In the genomic region with DNA sequence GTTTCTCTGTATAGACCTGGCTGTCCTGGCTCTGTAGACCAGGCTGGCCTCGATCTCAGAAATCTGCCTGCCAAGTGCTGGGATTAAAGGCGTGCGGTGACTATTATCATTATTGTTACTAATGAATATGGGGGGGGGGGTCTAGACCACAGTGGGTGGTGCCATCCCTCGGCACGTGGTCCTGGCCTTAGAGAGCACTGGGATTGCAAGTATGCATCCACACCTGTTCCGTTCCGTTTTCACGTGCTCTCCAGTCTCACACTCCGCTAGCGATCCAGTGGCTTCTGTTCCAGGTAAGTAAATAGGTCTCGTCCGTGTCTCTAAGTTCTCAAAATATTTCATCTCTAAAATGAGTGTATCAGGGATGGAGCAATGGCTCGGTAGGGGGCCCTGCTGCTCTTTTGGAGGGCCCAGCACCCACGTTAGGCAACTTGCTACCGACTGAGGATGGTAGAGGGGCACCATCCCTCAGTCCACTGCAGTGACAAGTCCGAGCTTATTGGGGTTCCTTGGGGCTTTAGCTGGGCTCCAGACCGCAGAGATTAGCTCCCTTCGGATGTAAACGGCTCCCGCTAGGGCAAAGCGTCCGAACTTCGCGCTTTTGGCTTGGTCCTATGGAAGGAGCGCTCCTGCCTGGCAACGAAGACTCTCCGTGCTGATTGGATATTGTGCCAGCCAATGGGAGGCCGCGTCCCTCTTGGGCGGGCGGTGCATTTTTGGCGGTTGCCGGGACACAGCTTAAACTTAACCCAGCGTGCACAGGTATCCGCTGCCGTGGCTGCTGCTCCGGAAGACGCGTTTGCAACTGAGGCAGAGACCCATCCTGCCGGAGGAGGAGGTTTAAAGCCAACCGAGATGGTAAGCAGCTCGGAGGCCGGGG, we compare ENCODE assay signal across 8 mouse cellular contexts. TPM values are rescaled to one million over a fixed set of nuclear protein-coding genes. Genes with fewer than 3 reads are reported as not detected.
DNase-seq lines count a peak whose midpoint lies in the region; ATAC-seq and TF ChIP-seq lines count a peak whose summit lies in the region.

Mns1 (plus strand) TSS at position 190 of the 880 bp plus-strand sequence.

- peaks cover 30% of the 10 kb centered on the region for H3K4me1 ChIP-seq in forebrain, embryonic 10.5 days
- peaks cover 17% of the 10 kb centered on the region for H3K4me1 ChIP-seq in heart, embryonic 15.5 days (replicated peaks)
- peaks cover 15 to 23% of the 10 kb centered on the region in 2 experiments for H3K4me1 ChIP-seq in liver, embryonic 14.5 days (replicated peaks; ENCODE audit: control insufficient read depth in 2 of 2, insufficient read depth in 2 of 2, low read length in 1 of 2)
- H3K4me1 ChIP-seq in neural tube, embryonic 11.5 days (ENCODE audit: control insufficient read depth, insufficient read depth, low read length), result no peaks in the 10 kb centered on the region; the same call in 1 of the 2 replicates
- H3K4me1 ChIP-seq in stomach, postnatal 0 days (replicated peaks; ENCODE audit: control insufficient read depth, insufficient read depth), result no peaks in the 10 kb centered on the region

- peak; percentile 84 to 89 for DNase-seq in CD8-positive naive resting alpha-beta T cell, adult 2 months (ENCODE audit: low read depth in 2 of 2, low spot score in 2 of 2)
- peak; percentile 85 for DNase-seq in c-Kit-positive CD71-negative TER-119-negative erythroid progenitor cells, embryonic 14.5 days (ENCODE audit: low read depth)
- DNase-seq in forebrain, embryonic 10.5 days (ENCODE audit: extremely low spot score, low spot score), result peak; percentile 96
- DNase-seq in kidney, postnatal 25 days, result peak; percentile 94 to 97
- DNase-seq in liver, embryonic 14.5 days (ENCODE audit: low read depth in 3 of 3, low spot score in 3 of 3), result peak; percentile 95 to 96 (median 96)
- DNase-seq in neural tube, embryonic 11.5 days (ENCODE audit: low spot score), result peak; percentile 95
- DNase-seq in stomach, postnatal 0 days (ENCODE audit: low spot score), result peak; percentile 95

- no peaks in the 10 kb centered on the region for H3K9me3 ChIP-seq in forebrain, embryonic 10.5 days
- H3K9me3 ChIP-seq in heart, embryonic 15.5 days (replicated peaks), result no peaks in the 10 kb centered on the region
- H3K9me3 ChIP-seq in liver, embryonic 14.5 days (ENCODE audit: control insufficient read depth, low read length), result no peaks in the 10 kb centered on the region
- no peaks in the 10 kb centered on the region for H3K9me3 ChIP-seq in neural tube, embryonic 11.5 days (ENCODE audit: control insufficient read depth, low read length)
- no peaks in the 10 kb centered on the region for H3K9me3 ChIP-seq in stomach, postnatal 0 days (ENCODE audit: control insufficient read depth, low read length)

- peak; percentile 97 for ATAC-seq in heart, embryonic 15.5 days (replicated peaks; ENCODE audit: insufficient number of reproducible peaks, insufficient read depth, low FRiP score, low read depth)
- ATAC-seq in liver, embryonic 14.5 days (ENCODE audit: insufficient read depth), result peak; percentile 88
- ATAC-seq in neural tube, embryonic 11.5 days (ENCODE audit: insufficient read depth, low FRiP score, low TSS enrichment), result peak; percentile 98
- ATAC-seq in stomach, postnatal 0 days (ENCODE audit: low FRiP score, low TSS enrichment), result peak; percentile 98

- peak; percentile 65 for TF ChIP-seq EP300 in liver, embryonic 14.5 days (IDR thresholded peaks at IDR 0.05; ENCODE audit: low read depth)
- TF ChIP-seq EP300 in stomach, postnatal 0 days (optimal IDR thresholded peaks at IDR 0.05), result no peak

- peak within 1 kb of the TSS; percentile 59 for H3K4me3 ChIP-seq in forebrain, embryonic 10.5 days
- H3K4me3 ChIP-seq in heart, embryonic 15.5 days, result peak within 1 kb of the TSS; percentile 63
- H3K4me3 ChIP-seq in liver, embryonic 14.5 days (ENCODE audit: insufficient read depth in 1 of 2, low read depth in 2 of 2, low read length in 2 of 2), result peak within 1 kb of the TSS; percentile 85 to 97
- peak within 1 kb of the TSS; percentile 58 for H3K4me3 ChIP-seq in neural tube, embryonic 11.5 days (ENCODE audit: low read depth, low read length)
- H3K4me3 ChIP-seq in stomach, postnatal 0 days (ENCODE audit: low read depth, low read length), result peak within 1 kb of the TSS; percentile 58

- TF ChIP-seq CTCF in liver, embryonic 14.5 days (IDR thresholded peaks at IDR 0.05; ENCODE audit: low read depth), result peak; percentile 55
- TF ChIP-seq CTCF in stomach, postnatal 0 days (IDR thresholded peaks at IDR 0.05; ENCODE audit: low read depth), result peak; percentile 26

- 2% methylated on average over 43 of the region's 43 CpGs for WGBS in forebrain, embryonic 10.5 days
- 2% methylated on average over 43 of the region's 43 CpGs for WGBS in heart, embryonic 15.5 days
- under 1% methylated on average over 43 of the region's 43 CpGs for WGBS in liver, embryonic 14.5 days (ENCODE audit: insufficient replicate concordance)
- 3% methylated on average over 43 of the region's 43 CpGs for WGBS in neural tube, embryonic 11.5 days
- WGBS in stomach, postnatal 0 days, result 3% methylated on average over 43 of the region's 43 CpGs

- H3K36me3 ChIP-seq in forebrain, embryonic 10.5 days (replicated peaks), result peaks cover 28% of the 10 kb centered on the region
- no peaks in the 10 kb centered on the region for H3K36me3 ChIP-seq in heart, embryonic 15.5 days
- peaks cover 5% of the 10 kb centered on the region for H3K36me3 ChIP-seq in liver, embryonic 14.5 days (replicated peaks; ENCODE audit: control insufficient read depth, insufficient read depth, low read depth)
- no peaks in the 10 kb centered on the region for H3K36me3 ChIP-seq in neural tube, embryonic 11.5 days (ENCODE audit: control insufficient read depth, insufficient read depth, low read length)
- H3K36me3 ChIP-seq in stomach, postnatal 0 days (ENCODE audit: control insufficient read depth, insufficient read depth, low read length), result no peaks in the 10 kb centered on the region

- peak within 1 kb of the TSS; percentile 61 for H3K9ac ChIP-seq in heart, embryonic 15.5 days
- H3K9ac ChIP-seq in liver, embryonic 14.5 days (replicated peaks), result peak within 1 kb of the TSS; percentile 86
- H3K9ac ChIP-seq in neural tube, embryonic 11.5 days (ENCODE audit: low read length), result peak within 1 kb of the TSS; percentile 63
- peak within 1 kb of the TSS; percentile 65 for H3K9ac ChIP-seq in stomach, postnatal 0 days (ENCODE audit: low read length)

- no peaks in the 10 kb centered on the region for H3K27me3 ChIP-seq in forebrain, embryonic 10.5 days (ENCODE audit: poor library complexity, severe bottlenecking)
- H3K27me3 ChIP-seq in heart, embryonic 15.5 days, result no peaks in the 10 kb centered on the region
- H3K27me3 ChIP-seq in liver, embryonic 14.5 days (ENCODE audit: control insufficient read depth, insufficient read depth, low read length), result no peaks in the 10 kb centered on the region
- no peaks in the 10 kb centered on the region for H3K27me3 ChIP-seq in neural tube, embryonic 11.5 days (ENCODE audit: control insufficient read depth, insufficient read depth, low read length)
- H3K27me3 ChIP-seq in stomach, postnatal 0 days (ENCODE audit: control insufficient read depth, insufficient read depth, low read length), result no peaks in the 10 kb centered on the region

- peak within 1 kb of the TSS; percentile 92 for H3K4me2 ChIP-seq in heart, embryonic 15.5 days
- H3K4me2 ChIP-seq in liver, embryonic 14.5 days (ENCODE audit: low read depth), result peak within 1 kb of the TSS; percentile 83
- peak within 1 kb of the TSS; percentile 89 for H3K4me2 ChIP-seq in neural tube, embryonic 11.5 days (ENCODE audit: low read depth)
- peak within 1 kb of the TSS; percentile 89 for H3K4me2 ChIP-seq in stomach, postnatal 0 days (replicated peaks; ENCODE audit: low read depth)

- peak within 1 kb of the TSS; percentile 94 for H3K27ac ChIP-seq in forebrain, embryonic 10.5 days
- peak within 1 kb of the TSS; percentile 44 for H3K27ac ChIP-seq in heart, embryonic 15.5 days
- peak within 1 kb of the TSS; percentile 83 for H3K27ac ChIP-seq in liver, embryonic 14.5 days
- 0 out of 2 replicates have a peak within 1 kb of the TSS, but pooled peaks have one; percentile 34 for H3K27ac ChIP-seq in neural tube, embryonic 11.5 days (ENCODE audit: low read depth, low read length)
- no peak within 1 kb of the TSS for H3K27ac ChIP-seq in stomach, postnatal 0 days (replicated peaks)

RNA-seq across cellular contexts. Expression of gene Mns1, which starts in this region (rescaled TPM):
- polyA plus RNA-seq in forebrain, embryonic 10.5 days (2016; fragmentation: Nextera tagmentation; extraction: Ambion mirVana), result 61.8 and 67.6 TPM in 2 replicates
- 13.1 and 14.0 TPM in 2 replicates for polyA plus RNA-seq in heart, embryonic 15.5 days (2015; fragmentation: Nextera tagmentation; extraction: Ambion mirVana)
- 13.5 and 70.9 TPM in 2 replicates for polyA plus RNA-seq in liver, embryonic 14.5 days (2012; rRNA removed)
- 99.8 and 102 TPM in 2 replicates for polyA plus RNA-seq in liver, embryonic 14.5 days (2014; fragmentation: Nextera tagmentation; extraction: Ambion mirVana)
- 34.9 and 36.5 TPM in 2 replicates for polyA plus RNA-seq in neural tube, embryonic 11.5 days (2014; fragmentation: Nextera tagmentation; extraction: Ambion mirVana)
- polyA plus RNA-seq in stomach, postnatal 0 days (2015; fragmentation: Nextera tagmentation; extraction: Ambion mirVana), result 4.0 and 5.0 TPM in 2 replicates
